Mouse (Mus musculus) hindbrain, embryonic 14.5 days (tissue): ENCODE results near the gene Tspan4. TPM values are rescaled to one million over a fixed set of nuclear protein-coding genes. Genes with fewer than 3 reads are reported as not detected.

Experiments used
- polyA plus RNA-seq: library from polyadenylated mRNA; unstranded; fragments of >200 nt; fragmentation: Nextera tagmentation; extraction: Ambion mirVana; gene quantifications from 2 replicates; pipeline ENCODE4 v1.2.1, GENCODE M21; 2014

Gene Tspan4
- polyA plus RNA-seq, 1 experiment from 2014 or later: 61.0 TPM

Other genes with a start within 250 kb of the Tspan4 start
- gene Phrf1, start 246.5 kb upstream of the Tspan4 start, polyA plus RNA-seq: 61.8 and 63.5 TPM in 2 replicates
- 1.4 and 1.6 TPM in 2 replicates for gene Irf7, start 208.8 kb upstream of the Tspan4 start, polyA plus RNA-seq
- not detected in 2 replicates for gene Cdhr5, start 198.5 kb upstream of the Tspan4 start, polyA plus RNA-seq
- gene Sct, start 196.1 kb upstream of the Tspan4 start, polyA plus RNA-seq: 3.2 and 4.1 TPM in 2 replicates
- 0.65 and 0.88 TPM in 2 replicates for gene Drd4, start 183.2 kb upstream of the Tspan4 start, polyA plus RNA-seq
- 187 TPM in 2 replicates for gene Deaf1, start 147.6 kb upstream of the Tspan4 start, polyA plus RNA-seq
- 24.7 and 32.6 TPM in 2 replicates for gene Tmem80, start 147.5 kb upstream of the Tspan4 start, polyA plus RNA-seq
- 0.98 and 1.2 TPM in 2 replicates for gene Eps8l2, start 136.4 kb upstream of the Tspan4 start, polyA plus RNA-seq
- 271 and 278 TPM in 2 replicates for gene Taldo1, start 83.0 kb upstream of the Tspan4 start, polyA plus RNA-seq
- gene Gatd1, start 61.1 kb upstream of the Tspan4 start, polyA plus RNA-seq: 36.9 and 43.4 TPM in 2 replicates
- gene Cend1, start 45.7 kb upstream of the Tspan4 start, polyA plus RNA-seq: 46.9 and 50.3 TPM in 2 replicates
- 73.0 and 81.4 TPM in 2 replicates for gene Slc25a22, start 37.3 kb upstream of the Tspan4 start, polyA plus RNA-seq
- gene Pidd1, start 31.2 kb upstream of the Tspan4 start, polyA plus RNA-seq: 3.1 and 4.2 TPM in 2 replicates
- gene Rplp2, start 27.9 kb upstream of the Tspan4 start, polyA plus RNA-seq: 669 and 782 TPM in 2 replicates
- 15.3 and 18.4 TPM in 2 replicates for gene Pnpla2, start 20.0 kb upstream of the Tspan4 start, polyA plus RNA-seq
- gene Cracr2b, start 14.1 kb upstream of the Tspan4 start, polyA plus RNA-seq: 3.7 and 8.1 TPM in 2 replicates
- 47.0 and 50.4 TPM in 2 replicates for gene Cd151, start 7.8 kb upstream of the Tspan4 start, polyA plus RNA-seq
- gene Polr2l, start 108 bp upstream of the Tspan4 start, polyA plus RNA-seq: 81.9 and 93.0 TPM in 2 replicates
- gene Chid1, start 64.6 kb downstream of the Tspan4 start, polyA plus RNA-seq: 45.5 and 47.8 TPM in 2 replicates
- 104 TPM in 2 replicates for gene Ap2a2, start 86.9 kb downstream of the Tspan4 start, polyA plus RNA-seq
- gene Muc6, start 180.1 kb downstream of the Tspan4 start, polyA plus RNA-seq: 0.18 and 0.33 TPM in 2 replicates
- gene Muc2, start 215.1 kb downstream of the Tspan4 start, polyA plus RNA-seq: 0.36 and 0.72 TPM in 2 replicates